Mouse (Mus musculus) mouse embryonic stem cell (cell line): ENCODE measurements around the gene Crtc2.

Source experiments
- in situ Hi-C, 2 experiments: fragments of 300-500 bp; cut with MboI; formaldehyde crosslinking; loops; 1 replicate in 1 of 2; 3 replicates in 1 of 2; pipeline ENCODE4 v1.14.3; 2019 to 2020; ENCODE audit warnings: low sequenced_read_pairs in 2 of 2, low pct_unique_long_range_greater_than_20kb in 1 of 2, mixed read lengths in 1 of 2; ENCODE audit not compliant: unreplicated experiment in 1 of 2

Gene Crtc2

DNA sequence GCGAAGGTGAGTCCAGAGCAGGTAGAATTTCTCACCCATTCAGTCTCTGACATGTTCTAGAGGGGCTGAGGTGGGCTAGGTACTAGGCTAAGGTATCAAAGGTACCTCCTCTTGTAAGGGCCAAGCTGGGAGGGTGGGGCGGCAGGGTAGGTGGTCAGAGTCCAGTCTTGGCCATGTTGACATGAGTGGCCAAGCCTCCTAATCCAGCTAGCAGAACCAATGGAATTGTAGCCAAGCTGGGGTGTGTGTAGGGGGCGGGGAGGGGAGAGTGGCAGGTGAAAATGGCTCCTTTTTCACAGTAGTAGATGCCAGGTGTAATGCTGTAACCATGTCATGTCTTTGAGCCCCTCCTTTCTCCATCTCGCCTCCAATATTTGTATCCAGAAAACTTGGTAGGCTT is 4.6 kb downstream of the Crtc2 start:
- in situ Hi-C loops = no loop called here

DNA sequence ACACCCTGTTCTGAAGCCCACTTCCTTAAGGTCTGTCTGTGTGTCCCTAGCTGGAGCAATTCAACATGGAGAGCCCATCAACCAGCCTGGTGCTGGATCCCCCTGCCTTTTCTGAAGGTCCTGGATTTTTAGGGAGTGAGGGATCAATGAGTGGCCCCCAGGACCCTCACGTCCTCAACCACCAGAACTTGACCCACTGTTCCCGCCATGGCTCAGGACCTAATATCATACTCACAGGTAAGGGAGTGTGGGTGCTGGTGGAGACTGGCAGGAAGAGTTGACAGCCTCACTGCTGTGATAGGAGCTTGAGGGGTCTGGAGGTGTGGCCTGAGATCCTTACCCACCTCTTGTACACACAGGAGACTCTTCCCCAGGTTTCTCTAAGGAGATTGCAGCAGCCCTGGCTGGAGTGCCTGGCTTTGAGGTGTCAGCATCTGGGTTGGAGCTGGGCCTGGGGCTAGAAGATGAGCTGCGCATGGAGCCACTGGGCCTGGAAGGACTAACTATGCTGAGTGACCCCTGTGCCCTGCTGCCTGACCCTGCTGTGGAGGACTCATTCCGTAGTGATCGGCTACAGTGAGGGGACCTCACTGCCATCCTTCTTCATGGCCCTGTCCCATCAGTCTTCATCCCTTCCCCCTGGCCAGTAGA is 9.3 kb downstream of the Crtc2 start:
- in situ Hi-C loops = no loop called here

DNA sequence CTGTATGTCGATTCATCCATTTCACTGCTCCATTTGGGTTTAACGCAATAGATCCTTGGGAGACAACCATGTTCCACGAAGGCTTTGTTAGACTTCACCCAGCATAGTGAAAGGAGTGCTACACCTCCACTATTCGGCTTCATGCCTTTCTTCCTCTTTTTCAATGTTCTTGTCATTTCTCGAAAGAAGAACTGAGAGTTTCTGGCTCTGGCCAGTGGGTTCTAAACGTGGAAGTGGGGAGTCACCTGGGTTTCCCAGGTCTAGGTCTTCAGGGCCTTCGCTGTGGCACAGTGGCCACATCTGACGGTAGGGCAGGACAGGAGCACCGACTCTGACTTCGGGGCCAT is 10.7 kb downstream of the Crtc2 start:
- in situ Hi-C loops = no loop called here

DNA sequence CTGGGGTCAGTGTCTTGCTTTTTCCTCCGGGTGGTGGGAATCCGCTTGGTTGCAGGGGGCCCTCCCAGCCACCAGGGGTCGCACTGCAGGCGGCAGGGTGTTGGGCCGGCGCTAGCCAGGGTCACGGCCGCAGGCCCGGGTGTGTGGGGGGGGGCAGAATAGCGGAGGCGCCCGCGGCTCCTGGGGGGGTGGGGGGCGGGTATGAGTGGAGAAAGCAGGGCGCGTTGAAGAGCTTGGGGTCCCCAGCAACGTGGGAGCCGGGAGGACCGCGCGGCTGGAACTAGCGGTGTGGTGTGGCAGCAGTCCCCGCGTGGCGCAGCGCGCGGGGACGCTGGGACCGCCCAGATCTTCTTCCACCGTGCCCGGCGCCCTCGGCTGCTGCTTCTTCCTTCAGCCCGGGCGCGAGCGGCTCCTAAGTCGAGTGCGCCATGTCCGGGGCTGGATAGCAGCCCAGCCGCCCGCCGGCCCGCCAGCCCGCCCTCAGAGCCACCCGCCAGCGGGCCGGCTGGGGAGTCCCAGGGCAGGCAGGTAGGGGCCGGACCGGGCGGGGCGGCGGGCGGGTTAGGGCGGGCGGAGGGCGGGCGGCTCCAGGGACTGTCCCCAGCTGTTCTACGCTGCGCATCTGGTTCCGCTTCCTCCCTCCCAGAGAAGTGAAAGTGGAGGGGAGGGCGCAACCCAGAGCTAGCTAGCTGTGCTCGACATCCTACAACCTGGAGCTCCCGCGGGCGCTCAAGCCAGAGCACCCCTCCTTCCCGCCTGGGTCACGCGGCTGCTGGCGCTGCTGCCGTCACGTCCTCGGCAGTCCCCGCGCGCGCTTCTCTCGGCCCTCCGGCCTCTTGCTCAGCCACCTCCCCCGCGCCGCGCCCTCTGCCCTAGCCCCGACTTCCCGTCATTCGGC is 11.3 kb downstream of the Crtc2 start, which contains the start of gene Dennd4b:
TSS of gene Dennd4b (plus strand) at position 152 of the 898 bp plus-strand sequence.
- in situ Hi-C loops = no loop called here

DNA sequence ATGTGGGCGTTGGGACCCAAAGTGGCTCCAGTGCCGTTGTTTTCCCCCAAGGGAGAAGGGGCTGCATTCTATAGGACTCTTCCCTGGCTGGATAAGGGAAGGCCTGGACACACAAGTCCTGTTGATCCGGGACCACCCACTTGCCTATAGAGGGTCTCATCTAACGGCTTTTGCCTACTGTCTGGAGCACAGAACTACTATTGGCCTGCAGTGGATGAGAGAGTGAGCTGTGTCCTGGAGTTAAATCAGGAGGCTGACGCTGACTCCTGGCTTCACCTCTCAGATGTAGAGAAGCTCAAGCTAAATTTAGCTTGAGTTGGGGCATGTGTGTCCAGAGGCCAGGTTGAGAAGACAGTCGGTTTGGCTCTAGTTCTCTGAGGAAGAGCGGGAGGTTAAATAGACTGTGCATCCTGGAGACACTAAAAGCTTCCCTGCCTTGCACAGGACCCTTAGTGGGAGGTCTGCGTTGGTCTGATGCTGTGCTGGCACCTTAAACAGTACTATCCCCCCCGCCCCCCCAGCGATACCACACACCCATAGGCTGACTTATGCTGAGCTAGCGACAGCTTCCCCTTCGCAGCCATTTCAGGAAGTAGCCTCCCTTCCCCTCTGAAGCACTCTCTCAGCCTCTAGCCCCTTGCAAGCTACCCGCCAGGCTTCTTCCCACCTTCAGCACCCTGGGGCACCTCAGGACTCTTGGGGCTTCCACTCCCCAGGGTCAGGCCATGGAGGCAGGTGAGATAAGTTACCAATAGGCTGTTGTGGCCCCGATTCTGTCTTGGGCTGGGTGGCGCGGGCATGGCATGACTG is 12.2 kb downstream of the Crtc2 start:
- in situ Hi-C loops = no loop called here

DNA sequence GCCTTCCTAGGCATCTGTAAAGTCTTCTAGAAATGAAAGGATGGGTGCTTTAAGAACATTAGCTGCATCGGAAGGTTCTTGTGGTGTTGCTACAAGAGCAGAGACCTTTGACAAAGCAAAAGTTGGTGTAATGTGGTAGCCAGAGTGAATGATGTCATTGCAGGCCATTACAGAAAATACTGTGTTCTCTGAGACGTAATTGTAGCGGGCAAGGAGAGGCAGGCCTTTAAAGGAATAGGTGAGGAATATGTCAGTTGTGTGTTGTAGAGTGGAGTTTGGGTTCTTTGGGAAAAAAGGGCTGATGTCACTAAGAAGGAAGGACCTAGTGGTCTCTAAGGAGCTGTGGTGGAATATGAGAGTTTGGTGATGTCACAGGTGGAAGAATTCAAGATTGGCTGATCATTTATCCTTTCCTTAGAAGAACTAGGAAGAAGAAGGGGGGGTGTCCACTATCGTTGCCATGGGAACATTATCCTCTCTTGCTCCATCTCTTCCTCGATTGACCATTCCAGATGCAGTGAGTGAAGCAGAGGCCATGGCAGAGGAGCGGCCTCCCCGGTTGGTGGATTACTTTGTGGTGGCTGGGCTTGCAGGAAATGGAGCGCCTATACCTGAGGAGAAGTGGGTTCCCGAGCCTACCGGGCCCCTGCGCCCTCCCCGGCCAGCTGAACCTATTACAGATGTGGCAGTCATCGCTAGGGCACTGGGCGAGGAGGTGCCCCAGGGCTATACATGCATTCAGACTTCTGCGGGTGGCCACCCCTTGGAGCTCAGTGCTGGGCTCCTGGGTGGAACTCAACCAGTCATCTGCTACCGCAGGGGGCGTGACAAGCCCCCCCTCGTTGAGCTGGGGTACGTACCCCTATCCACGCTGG is 13.2 kb downstream of the Crtc2 start:
- in situ Hi-C loops = no loop called here

DNA sequence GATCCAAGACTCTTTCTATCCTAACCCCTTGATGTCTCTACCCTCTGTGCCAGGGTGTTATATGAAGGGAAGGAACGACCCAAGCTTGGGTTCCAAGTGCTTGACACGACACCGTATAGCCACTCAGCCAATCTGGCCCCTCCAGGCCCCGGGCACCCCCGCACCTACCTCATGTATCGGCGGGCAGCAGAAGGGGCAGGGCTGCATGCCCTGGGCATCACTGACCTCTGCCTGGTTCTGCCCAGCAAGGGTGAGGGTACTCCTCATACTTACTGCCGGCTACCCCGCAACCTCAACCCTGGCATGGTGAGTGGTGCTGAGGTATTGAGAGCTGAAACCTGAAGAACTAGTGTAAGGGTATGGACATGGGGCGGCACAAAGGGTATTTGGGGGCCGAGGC is 14.2 kb downstream of the Crtc2 start:
- in situ Hi-C loops = no loop called here

DNA sequence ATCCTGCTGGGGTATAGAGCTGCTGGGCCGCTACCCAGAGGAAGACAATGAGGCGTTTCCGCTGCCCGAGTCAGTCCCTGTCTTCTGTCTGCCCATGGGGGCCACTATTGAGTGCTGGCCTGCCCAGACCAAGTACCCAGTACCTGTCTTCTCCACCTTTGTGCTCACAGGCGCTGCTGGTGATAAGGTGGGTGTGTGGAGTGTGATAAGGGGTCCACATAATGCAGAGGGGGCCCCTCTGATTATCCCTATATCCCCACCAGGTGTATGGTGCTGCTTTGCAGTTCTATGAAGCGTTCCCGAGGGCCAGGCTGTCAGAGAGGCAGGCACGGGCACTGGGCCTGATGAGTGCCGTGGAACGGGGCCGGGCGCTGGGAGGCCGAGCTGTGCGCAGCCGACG is 15.0 kb downstream of the Crtc2 start:
- in situ Hi-C loops = no loop called here

DNA sequence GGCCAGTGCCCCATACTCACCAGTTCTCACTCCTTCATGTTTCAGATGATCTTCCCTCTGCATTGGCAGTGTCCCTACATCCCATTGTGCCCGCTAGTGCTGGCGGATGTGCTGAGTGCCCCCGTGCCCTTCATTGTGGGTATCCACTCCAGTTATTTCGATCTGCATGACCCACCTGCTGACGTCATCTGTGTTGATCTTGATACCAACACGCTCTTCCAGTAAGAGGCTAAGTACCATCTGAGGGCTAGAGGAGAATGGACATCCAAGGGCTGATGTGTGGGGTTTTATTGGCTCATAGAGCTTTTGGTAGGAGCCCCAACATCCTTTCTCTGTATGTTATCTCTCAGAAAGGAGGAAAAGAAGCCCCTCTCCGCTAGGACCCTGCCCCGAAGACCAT is 16.8 kb downstream of the Crtc2 start:
- in situ Hi-C loops = no loop called here

DNA sequence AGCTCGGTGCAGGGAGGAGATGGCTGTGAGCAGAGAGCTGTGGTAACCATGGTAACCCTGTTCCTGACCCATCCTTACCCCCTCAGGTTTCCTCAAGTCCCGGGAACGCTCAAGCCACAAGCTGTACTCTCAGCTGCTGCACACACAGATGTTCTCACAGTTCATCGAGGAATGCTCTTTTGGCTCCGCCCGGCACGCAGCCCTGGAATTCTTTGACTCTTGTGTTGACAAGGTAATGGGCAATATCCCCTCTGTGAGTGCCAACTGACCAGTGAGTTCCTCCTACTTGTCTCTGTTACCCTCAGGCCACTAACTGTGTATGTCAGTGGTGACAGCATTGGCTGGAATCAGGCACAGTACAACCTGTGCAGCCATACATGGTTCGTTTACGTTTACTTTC is 18.2 kb downstream of the Crtc2 start:
- in situ Hi-C loops = no loop called here

DNA sequence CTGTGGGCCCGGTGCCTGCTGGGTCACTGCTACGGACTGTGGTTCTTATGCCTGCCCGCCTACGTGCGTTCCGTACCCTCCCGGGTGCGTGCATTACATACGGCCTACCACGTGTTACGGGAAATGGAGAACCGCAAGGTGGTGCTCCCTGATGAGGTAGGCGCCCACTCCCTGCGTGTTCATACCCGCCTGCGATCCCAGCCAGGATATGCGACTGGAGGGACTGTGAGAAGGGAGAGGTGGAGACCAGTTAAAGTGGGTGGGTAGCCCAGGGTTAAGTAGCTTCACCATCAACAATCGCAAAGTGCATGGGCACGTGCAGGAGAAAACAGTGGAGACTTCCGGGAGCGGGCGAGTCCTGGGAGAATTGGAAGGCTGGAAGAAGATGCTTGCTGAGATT is 19.9 kb downstream of the Crtc2 start:
- in situ Hi-C loops = no loop called here

DNA sequence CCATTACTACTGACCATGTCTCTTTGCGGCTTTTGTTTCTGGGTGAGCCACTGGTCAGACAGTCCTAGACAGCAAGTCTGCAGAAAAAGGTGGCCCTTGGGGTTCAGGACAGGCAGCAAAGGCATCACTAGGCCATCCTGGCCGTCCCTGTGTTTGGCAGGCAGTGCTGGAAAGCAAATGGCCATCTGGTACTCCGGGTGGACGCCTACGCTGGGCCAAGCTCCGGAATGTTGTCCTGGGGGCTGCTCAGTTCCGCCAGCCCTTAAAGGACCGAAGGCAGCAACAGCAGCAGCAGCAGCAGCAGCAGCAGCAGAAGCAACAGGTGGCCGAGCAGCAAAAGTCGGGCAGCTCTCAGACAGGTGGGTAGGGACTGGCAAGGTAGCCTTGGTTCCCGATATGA is 21.3 kb downstream of the Crtc2 start:
- in situ Hi-C loops = no loop called here

DNA sequence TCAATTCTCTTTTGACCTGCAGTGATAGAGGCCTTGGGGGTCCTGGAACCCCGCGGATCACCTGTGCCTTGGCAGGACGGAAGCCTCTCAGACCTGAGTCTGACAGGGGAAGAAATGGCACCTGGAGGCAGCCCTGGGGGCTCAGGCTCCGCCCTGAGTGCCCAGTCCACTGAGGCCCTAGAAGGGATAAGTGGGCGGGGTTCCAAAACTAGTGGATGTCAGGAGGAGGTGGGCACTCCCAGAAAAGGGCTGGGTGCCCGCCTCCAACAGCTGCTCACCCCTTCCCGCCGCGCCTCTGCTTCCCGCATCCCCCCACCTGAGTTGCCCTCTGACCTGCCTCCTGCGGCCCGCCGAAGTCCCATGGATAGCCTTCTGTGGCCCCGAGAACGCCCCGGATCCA is 22.9 kb downstream of the Crtc2 start:
- in situ Hi-C loops = no loop called here

DNA sequence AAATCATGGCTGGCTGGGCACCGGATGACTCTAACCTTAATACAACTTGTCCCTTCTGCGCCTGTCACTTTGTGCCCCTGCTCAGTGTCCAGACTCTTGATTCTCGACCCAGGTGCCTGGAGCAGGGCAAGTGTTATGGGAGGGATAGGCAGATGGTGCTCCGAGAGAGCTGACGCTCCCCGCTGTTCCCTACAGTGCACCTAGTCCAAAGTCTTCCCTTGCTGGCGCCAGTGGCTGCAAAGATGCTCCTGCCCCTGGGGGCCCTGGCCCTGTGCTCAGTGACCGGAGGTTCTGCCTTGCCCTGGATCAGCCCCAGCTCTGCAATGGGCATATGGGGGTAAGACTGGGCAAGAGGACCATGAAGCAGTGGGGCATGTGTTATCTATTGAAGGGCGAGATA is 23.8 kb downstream of the Crtc2 start:
- in situ Hi-C loops = no loop called here

DNA sequence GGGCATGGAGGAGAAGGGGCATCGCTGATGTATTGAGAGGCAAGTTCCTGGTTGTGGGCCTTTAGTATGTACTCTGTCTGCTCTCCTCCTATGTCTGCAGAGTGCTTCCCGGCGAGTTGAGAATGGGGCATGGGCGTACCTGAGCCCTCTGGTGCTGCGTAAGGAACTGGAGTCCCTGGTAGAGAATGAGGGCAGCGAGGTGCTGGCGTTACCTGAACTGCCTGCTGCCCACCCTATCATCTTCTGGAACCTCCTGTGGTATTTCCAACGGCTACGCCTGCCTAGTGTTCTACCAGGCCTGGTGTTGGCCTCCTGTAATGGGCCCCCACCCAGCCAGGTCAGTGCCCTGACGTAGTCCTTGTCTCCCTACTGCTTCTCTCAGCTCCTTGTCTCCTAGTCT is 24.2 kb downstream of the Crtc2 start:
- in situ Hi-C loops = no loop called here

DNA sequence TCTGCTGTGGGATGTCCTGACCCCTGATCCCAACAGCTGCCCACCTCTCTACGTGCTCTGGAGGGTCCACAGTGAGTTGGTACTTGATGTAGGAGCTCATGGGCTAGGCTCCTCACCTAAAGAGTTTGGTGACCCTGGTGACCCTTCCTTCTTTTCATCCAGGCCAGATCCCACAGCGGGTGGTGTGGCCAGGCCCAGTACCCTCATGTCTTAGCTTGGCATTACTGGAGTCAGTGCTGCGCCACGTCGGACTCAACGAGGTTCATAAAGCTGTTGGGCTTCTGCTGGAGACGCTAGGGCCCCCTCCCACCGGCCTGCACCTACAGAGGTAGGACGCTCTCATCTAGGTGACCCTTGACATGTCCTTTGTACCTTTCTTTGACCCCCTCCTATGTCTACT is 25.3 kb downstream of the Crtc2 start:
- in situ Hi-C loops = no loop called here

DNA sequence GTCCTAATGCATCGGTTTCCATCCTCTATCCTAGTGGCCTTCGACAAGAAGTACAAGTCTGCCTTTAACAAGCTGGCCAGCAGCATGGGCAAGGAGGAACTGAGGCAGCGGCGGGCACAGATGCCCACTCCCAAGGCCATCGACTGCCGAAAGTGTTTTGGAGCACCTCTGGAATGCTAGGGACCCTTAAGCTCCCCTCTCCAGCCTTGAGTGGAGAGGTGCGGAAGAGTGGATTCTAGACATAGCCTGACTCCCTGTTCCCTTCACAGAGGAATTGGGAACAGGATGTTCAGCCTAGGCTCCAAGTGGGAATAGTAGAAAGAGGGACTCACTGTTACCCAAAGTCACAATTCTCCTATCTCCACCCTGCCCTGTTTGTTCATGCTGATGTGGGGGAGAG is 25.8 kb downstream of the Crtc2 start:
- in situ Hi-C loops = no loop called here

DNA sequence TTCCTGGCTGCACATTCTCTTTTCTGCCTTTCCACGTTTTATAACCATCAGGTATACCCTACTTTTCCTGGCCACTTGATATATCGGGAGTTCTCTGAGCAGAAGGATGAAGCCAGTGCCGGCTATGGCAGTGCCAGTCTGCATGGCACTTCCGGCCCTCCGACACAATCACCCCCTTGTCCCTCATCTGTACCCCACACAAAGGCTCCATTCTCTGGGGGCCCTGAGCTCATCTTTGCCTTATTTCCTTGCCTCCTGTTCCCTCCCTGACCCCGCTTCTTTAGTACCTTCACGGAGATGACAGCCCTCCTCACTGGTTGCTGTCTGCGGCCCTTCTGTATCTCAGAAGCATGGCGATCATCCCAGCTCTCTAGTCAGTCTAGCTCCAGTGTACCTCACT is 26.7 kb downstream of the Crtc2 start:
- in situ Hi-C loops = no loop called here
